Mouse (Mus musculus) cortical plate, adult 2 months (tissue): Measurements from ENCODE around the gene Cdh22.

ENCODE experiments used
- CTCF ChIP-seq: fragments of 200-500 bp; IDR thresholded peaks from 2 replicates; pipeline ENCODE4 v1.5.1; 2011; ENCODE audit warnings: mild to moderate bottlenecking, control low read depth, low read length; ENCODE audit not compliant: insufficient read depth; ENCODE audit errors: extremely low read depth
- POLR2A ChIP-seq: fragments of 200-500 bp; IDR thresholded peaks from 2 replicates; pipeline ENCODE4 v1.6.1; 2011; ENCODE audit warnings: mild to moderate bottlenecking, low read length, control low read depth; ENCODE audit not compliant: insufficient read depth; ENCODE audit errors: extremely low read depth

- TF ChIP-seq CTCF: no peak
- TF ChIP-seq POLR2A: no peak
These were observed 5.7 kb upstream of the Cdh22 start for GRCm38 (mm10) chr2:165240371-165240770.
